Mouse (Mus musculus): ENCODE data around the gene Egr4.

DNA sequence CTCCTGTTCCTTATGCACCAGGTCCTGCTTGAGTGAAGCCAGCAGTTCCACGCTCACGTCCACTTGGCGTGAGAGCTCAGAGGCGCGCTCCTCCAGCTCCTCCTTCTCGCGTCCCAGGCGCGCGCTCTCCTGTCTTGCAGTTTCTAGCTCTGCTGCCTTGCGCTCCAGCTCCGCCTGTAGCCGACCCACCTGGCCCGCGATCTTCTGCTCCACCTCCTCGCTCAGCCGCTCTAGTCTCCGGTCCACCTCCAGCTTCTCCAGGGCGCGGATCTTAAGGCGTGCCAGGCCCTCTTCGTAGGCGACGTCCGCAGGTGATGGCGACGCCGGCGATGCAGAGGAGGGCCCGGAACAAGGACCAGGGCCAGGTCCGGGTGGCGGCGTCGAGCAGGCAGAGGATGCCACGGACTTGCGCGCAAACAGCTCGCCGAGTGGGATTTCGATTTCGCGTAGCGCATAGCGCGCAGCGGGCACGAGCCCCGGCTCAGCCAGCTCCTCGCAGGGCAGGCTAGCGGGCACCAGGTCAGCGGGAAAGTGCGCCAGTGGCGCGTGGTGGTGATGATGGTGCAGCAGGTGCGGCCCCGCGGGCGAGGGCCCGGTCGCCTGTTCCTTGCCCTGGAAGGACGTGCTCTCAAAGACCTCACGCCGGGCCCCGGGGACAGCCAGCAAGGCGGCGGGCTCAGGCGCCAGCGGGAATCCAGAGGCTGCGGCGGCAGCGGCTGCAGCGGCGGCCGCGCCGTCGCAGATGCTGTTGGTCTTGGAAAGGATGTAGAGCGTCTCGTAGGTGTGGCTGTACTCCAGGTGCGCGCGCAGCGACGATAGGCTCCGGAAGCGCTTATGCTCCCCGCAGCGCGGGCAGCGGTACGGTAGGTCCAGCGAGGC lies 29.3 kb downstream of the Egr4 start:
- TF ChIP-seq POLR2A (IDR thresholded peaks at IDR 0.05; ENCODE audit: insufficient read depth, low read depth, low read length), result no peak
- no peak for TF ChIP-seq CTCF (IDR thresholded peaks at IDR 0.05; ENCODE audit: insufficient read depth, low read depth, low read length)

All from olfactory bulb, adult 2 months (tissue).